Mouse (Mus musculus): ENCODE results near the gene Msx3.

GRCm38 (mm10) chr7:140077698-140078097 lies 28.8 kb upstream of the Msx3 start:
- no peak for TF ChIP-seq POLR2A (IDR thresholded peaks at IDR 0.05; ENCODE audit: control insufficient read depth, low read depth, low read length)
- TF ChIP-seq CTCF (IDR thresholded peaks at IDR 0.05; ENCODE audit: control insufficient read depth, insufficient read depth, insufficient replicate concordance, low read depth, low read length) = no peak
